Mouse (Mus musculus): ENCODE results near the gene Hoxd12.

DNA sequence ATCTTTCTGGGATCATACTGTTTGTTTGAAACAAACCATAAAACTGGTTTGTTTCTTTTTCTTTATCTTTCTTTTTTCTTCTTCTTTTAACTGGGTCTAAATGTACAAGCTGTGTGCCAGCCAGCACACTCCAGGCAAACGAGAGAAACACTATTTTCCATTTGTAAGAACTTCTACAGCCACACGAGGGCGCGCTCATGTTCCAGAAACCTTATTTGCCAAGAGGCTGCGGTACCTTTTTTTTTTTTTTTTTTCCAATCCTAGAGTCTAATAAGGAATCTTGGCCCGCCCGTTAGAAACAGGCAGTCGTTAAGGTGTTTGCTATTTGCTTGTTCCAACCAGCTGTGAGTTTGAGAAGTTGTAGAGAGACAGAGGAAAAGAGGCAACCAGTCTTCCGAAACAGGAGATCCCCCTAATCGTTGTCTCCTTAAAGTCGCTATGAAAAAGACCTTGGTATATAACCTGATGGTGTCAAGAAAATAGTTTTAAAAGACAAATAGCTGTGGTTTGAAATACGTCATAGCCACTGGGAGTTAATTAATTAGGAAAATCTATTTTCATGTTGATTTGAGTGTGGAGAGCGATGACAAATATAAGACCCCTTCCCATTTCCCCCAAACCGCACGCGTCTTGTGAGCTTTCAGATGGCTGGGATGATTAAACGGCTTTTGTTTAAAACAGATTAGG lies 11.6 kb downstream of the Hoxd12 start:
- TF ChIP-seq CTCF (IDR thresholded peaks at IDR 0.05; ENCODE audit: control insufficient read depth, insufficient read depth, insufficient read length) = no peak
- no peak for TF ChIP-seq USF1 (IDR thresholded peaks at IDR 0.05; ENCODE audit: low read depth)
